Mouse (Mus musculus): ENCODE results near the gene Ttc7b. TPM values are rescaled to one million over a fixed set of nuclear protein-coding genes. Genes with fewer than 3 reads are reported as not detected.

Gene Ttc7b
- polyA plus RNA-seq, 1 experiment from 2014 or later, result 6.9 TPM

DNA sequence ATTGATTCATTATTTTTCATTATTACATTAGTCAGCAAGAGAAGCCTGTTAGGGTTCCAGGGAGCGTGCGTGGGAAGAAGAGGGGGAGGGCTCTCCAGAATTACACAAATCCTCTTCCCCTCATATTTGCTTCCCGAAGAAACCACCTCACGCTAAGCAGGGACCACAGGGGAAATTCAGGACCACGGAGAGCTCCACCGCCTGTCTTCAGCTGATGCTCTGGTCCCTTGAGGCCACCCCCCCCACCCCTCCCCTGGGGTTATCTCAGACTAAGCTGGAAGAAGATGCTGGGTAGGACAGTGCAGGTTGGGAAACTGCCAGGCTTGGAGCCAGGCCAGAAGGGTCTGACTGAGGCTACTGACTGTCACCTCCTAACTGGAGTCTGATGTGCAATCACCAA lies 252.6 kb downstream of the Ttc7b start:
- no peaks in the 10 kb centered on the region for H3K36me3 ChIP-seq
- H3K9ac ChIP-seq, result no peak overlapping the region
- no peaks in the 10 kb centered on the region for H3K9me3 ChIP-seq (replicated peaks)
- H3K27ac ChIP-seq (ENCODE audit: poor library complexity, severe bottlenecking), result no peak overlapping the region
- 0 out of 2 replicates have a peak, but pooled peaks cover 5% of the 10 kb centered on the region for H3K4me1 ChIP-seq (replicated peaks)
- 9% methylated on average over 6 of the region's 6 CpGs for WGBS
- no peak overlapping the region for H3K4me2 ChIP-seq
- no peak overlapping the region for H3K4me3 ChIP-seq
- H3K27me3 ChIP-seq (replicated peaks), result peaks cover 6% of the 10 kb centered on the region; the same call in 1 of the 2 replicates
- no peak for ATAC-seq (ENCODE audit: insufficient number of reproducible peaks, low FRiP score)

DNA sequence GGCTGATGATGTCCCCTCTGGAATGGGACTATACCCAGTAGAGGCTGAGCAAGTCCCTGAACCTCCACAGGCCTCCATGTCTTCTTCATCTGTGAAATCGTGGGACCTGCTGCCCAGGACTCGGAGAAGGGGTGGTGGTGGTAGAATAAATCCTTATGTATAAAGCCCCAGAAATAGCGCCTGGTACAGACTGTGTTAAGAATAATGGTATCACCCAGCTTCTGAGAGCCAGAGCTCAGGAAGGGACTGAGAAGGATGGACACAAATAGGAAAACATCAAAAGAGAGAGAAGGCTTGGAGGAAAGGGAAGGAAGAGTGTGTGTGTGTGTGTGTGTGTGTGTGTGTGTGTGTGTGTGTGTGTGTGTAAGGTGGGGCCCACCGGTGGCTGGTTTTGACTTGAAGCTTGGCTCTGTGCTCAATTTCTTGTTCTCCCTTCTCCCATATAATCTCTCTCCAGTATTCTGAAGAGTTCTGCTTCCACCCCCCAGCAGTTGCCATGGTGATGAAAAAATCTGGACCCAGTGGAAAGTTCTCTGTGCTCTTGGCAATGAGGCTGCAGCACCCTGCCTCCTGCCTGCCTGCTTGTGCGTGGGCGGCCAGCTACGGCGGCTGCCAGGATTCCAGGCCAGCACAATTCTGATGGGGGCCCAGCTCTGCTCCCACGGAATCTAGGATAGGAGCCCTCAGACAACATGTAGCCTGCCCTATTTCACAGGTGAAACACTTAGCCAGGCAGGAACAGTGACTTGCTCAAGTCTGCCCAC lies 254.9 kb downstream of the Ttc7b start:
- no peak overlapping the region for H3K4me2 ChIP-seq
- H3K4me3 ChIP-seq, result no peak overlapping the region
- 0 out of 2 replicates have a peak, but pooled peaks cover 5% of the 10 kb centered on the region for H3K4me1 ChIP-seq (replicated peaks)
- H3K9me3 ChIP-seq (replicated peaks), result no peaks in the 10 kb centered on the region
- H3K27me3 ChIP-seq (replicated peaks), result peaks cover 6% of the 10 kb centered on the region; the same call in 1 of the 2 replicates
- no peak overlapping the region for H3K27ac ChIP-seq (ENCODE audit: poor library complexity, severe bottlenecking)
- no peak overlapping the region for H3K9ac ChIP-seq
- no peak for ATAC-seq (ENCODE audit: insufficient number of reproducible peaks, low FRiP score)
- no peaks in the 10 kb centered on the region for H3K36me3 ChIP-seq
- WGBS, result 56% methylated on average over 8 of the region's 9 CpGs

DNA sequence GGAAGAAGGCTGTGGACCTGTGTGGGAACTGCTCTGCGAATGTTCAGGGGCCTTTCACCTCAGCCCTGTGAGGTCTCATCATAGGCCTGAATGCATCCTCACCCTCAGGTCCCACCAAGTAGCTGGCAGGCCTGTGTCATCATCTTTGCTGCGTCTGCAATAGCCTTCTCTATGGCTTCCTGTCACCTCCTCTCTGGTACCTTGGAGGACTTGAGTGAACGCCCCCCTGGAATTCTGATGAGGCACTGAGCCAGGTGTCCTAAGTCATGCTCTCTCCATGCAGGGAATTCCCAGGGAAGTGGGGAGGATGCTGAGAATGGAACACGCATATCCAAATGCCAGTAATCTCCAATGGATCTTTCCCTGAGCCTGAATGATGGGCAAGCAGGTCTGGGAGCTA lies 255.7 kb downstream of the Ttc7b start:
- Histone ChIP-seq H3K27me3 (replicated peaks) (peaks cover 6% of the 10 kb centered on the region; the same call in 1 of the 2 replicates), H3K27ac (ENCODE audit: poor library complexity, severe bottlenecking) (no peak overlapping the region), H3K9ac (no peak overlapping the region), H3K36me3 (no peaks in the 10 kb centered on the region), H3K4me1 (replicated peaks) (0 out of 2 replicates have a peak, but pooled peaks cover 5% of the 10 kb centered on the region), H3K9me3 (replicated peaks) (no peaks in the 10 kb centered on the region), H3K4me2 (no peak overlapping the region), H3K4me3 (no peak overlapping the region)
- 60% methylated on average over 4 of the region's 4 CpGs for WGBS
- ATAC-seq (ENCODE audit: insufficient number of reproducible peaks, low FRiP score), result no peak

GRCm38 (mm10) chr12:100262846-100263245 lies 257.8 kb downstream of the Ttc7b start:
- Histone ChIP-seq H3K27me3 (replicated peaks) (peaks cover 6% of the 10 kb centered on the region; the same call in 1 of the 2 replicates), H3K27ac (ENCODE audit: poor library complexity, severe bottlenecking) (no peak overlapping the region), H3K4me3 (no peak overlapping the region), H3K9me3 (replicated peaks) (no peaks in the 10 kb centered on the region), H3K4me2 (no peak overlapping the region), H3K36me3 (no peaks in the 10 kb centered on the region), H3K9ac (no peak overlapping the region), H3K4me1 (replicated peaks) (0 out of 2 replicates have a peak, but pooled peaks cover 5% of the 10 kb centered on the region)
- 82% methylated on average over 6 of the region's 6 CpGs for WGBS
- no peak for ATAC-seq (ENCODE audit: insufficient number of reproducible peaks, low FRiP score)

DNA sequence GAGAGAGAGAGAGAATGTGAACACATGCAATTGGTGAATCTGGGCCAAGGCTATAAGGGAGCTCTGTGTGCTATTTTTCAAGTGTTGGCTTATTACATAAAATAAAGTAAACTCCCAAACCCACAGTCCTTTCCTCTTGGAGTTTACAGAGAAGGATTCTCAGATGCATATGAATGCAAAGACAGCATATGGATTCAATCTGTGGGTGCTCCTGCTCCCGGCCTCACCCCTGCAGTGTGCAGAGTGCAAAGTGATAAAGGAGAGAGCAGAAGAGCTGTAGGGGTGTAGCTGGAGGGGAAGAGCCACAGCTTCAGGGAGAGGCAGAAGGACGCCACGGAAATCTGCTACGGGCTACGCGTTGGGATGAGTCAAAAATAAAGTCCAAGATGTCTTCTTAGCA lies 258.9 kb downstream of the Ttc7b start:
- Histone ChIP-seq H3K9ac (no peak overlapping the region), H3K36me3 (no peaks in the 10 kb centered on the region), H3K4me2 (no peak overlapping the region), H3K27me3 (replicated peaks) (no peaks in the 10 kb centered on the region), H3K9me3 (replicated peaks) (no peaks in the 10 kb centered on the region), H3K4me1 (replicated peaks) (0 out of 2 replicates have a peak, but pooled peaks cover 5% of the 10 kb centered on the region), H3K4me3 (no peak overlapping the region), H3K27ac (ENCODE audit: poor library complexity, severe bottlenecking) (no peak overlapping the region)
- ATAC-seq (ENCODE audit: insufficient number of reproducible peaks, low FRiP score), result no peak
- 72% methylated on average over 6 of the region's 6 CpGs for WGBS

DNA sequence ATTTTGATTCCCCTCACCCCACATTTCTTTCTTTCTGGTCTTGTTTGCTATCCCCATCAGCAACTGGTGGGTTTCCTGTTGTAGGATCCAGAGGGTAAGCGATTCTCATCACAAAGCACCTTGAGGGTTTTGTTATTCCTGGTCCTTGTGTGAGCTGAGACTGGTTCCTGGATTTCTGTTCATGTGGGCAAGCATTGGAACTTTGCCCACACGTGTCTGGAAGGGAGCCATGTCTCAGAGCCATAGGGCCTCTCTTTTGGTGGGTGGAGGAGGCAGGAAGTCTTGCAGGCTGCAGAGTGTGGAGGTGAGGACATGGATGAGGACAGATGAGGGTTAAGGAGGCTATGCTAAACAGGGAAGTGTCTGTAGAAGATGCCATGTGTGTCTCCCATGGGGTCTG lies 260.5 kb downstream of the Ttc7b start:
- WGBS, result 63% methylated on average over 2 of the region's 2 CpGs
- H3K4me3 ChIP-seq, result no peak overlapping the region
- no peak overlapping the region for H3K4me2 ChIP-seq
- no peak overlapping the region for H3K27ac ChIP-seq (ENCODE audit: poor library complexity, severe bottlenecking)
- H3K4me1 ChIP-seq (replicated peaks), result no peaks in the 10 kb centered on the region
- H3K9ac ChIP-seq, result no peak overlapping the region
- ATAC-seq (ENCODE audit: insufficient number of reproducible peaks, low FRiP score), result no peak
- H3K27me3 ChIP-seq (replicated peaks), result no peaks in the 10 kb centered on the region
- no peaks in the 10 kb centered on the region for H3K9me3 ChIP-seq (replicated peaks)
- H3K36me3 ChIP-seq, result no peaks in the 10 kb centered on the region

DNA sequence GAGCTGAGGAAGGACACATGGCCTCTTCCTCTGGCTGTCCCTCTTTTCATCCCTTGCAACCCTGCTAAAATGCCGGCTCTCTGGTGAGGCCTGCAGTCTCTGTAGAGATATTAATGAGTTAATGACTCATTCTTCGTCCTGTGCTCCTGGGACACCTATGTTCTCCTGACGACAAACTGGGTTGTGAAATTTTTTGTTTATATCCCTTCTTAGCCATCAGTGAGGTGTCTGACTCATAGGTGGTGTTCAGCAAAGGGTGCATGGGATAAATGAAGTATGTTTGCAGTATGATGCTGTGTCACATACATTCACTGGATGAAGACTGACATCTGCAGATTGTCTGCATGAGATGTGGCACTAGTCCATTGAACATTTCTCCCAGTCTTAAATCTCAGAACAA lies 262.8 kb downstream of the Ttc7b start:
- Histone ChIP-seq H3K36me3 (no peaks in the 10 kb centered on the region), H3K4me2 (no peak overlapping the region), H3K27ac (ENCODE audit: poor library complexity, severe bottlenecking) (no peak overlapping the region), H3K9me3 (replicated peaks) (no peaks in the 10 kb centered on the region), H3K9ac (no peak overlapping the region), H3K4me1 (replicated peaks) (no peaks in the 10 kb centered on the region), H3K4me3 (no peak overlapping the region), H3K27me3 (replicated peaks) (no peaks in the 10 kb centered on the region)
- no peak for ATAC-seq (ENCODE audit: insufficient number of reproducible peaks, low FRiP score)
- 66% methylated on average over 3 of the region's 3 CpGs for WGBS

DNA sequence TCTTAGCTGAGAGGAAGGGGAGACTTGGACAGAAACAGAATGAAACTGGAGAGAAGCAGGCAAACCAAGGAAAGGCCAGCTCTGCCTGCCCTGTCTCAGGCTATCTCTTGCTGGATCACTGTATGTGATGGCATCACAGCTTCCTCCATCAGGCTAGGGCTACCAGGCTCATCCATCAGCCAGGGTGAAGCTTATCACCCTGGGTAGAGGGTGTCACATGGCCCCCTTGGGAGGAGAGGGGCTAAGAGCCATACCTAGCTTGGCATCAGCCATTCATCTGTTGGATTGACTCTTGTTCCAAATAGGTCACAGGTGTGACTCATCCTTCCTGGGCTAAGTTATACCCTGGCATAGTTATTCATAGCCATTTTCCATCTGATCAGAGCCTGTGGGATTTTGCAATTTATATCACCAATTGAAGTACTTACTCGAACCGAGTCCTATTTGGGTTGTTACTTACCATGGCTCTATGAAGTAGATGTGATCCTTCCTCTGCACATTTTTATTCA lies 265.1 kb downstream of the Ttc7b start:
- no peak overlapping the region for H3K4me3 ChIP-seq
- H3K9ac ChIP-seq, result no peak overlapping the region
- no peak overlapping the region for H3K4me2 ChIP-seq
- H3K27ac ChIP-seq (ENCODE audit: poor library complexity, severe bottlenecking), result no peak overlapping the region
- H3K36me3 ChIP-seq, result no peaks in the 10 kb centered on the region
- no peaks in the 10 kb centered on the region for H3K27me3 ChIP-seq (replicated peaks)
- no peaks in the 10 kb centered on the region for H3K4me1 ChIP-seq (replicated peaks)
- H3K9me3 ChIP-seq (replicated peaks), result no peaks in the 10 kb centered on the region
- no peak for ATAC-seq (ENCODE audit: insufficient number of reproducible peaks, low FRiP score)
- 75% methylated on average over 2 of the region's 2 CpGs for WGBS

DNA sequence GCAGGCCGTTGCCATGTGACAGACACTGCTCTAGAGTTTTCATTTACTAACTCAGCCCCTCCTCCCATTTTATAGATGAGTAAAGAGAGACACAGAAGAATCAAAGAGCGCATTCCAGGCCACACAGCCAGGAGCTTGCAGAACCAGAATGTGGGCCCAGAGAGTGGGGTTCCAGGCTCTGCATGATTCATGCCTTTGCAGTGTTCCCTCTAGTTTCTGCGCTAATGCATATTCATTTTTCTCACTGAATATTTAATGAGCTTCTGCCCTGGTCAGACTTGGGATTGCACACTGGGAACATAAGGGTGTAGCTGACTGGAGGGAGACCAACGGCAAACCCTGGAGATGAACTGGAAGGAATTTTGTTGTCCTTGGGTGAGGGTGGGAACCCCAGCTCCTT lies 266.2 kb downstream of the Ttc7b start:
- no peak for ATAC-seq (ENCODE audit: insufficient number of reproducible peaks, low FRiP score)
- H3K36me3 ChIP-seq, result no peaks in the 10 kb centered on the region
- no peak overlapping the region for H3K9ac ChIP-seq
- no peaks in the 10 kb centered on the region for H3K4me1 ChIP-seq (replicated peaks)
- WGBS, result 79% methylated on average over 4 of the region's 4 CpGs
- H3K27ac ChIP-seq (ENCODE audit: poor library complexity, severe bottlenecking), result no peak overlapping the region
- no peak overlapping the region for H3K4me2 ChIP-seq
- no peaks in the 10 kb centered on the region for H3K27me3 ChIP-seq (replicated peaks)
- no peak overlapping the region for H3K4me3 ChIP-seq
- no peaks in the 10 kb centered on the region for H3K9me3 ChIP-seq (replicated peaks)

Other genes starting within 250 kb of the Ttc7b start
- gene Rps6ka5, start 206.2 kb upstream of the Ttc7b start, polyA plus RNA-seq (2016; fragmentation: Nextera tagmentation; extraction: Ambion mirVana), result 5.4 and 6.0 TPM in 2 replicates